Mouse (Mus musculus) spleen, embryonic (tissue): Measurements from ENCODE around the gene Adamtsl4.

Experiments used
- CTCF ChIA-PET: fragments of 350-600 bp; sonication (Branson Sonifier 250); formaldehyde crosslinking; loops from one replicate; lab custom pipeline; 2022; lab: Charles Lee

Gene Adamtsl4

GRCm38 (mm10) chr3:95662724-95663449 lies 24.8 kb downstream of the Adamtsl4 start:
- CTCF ChIA-PET = interaction anchor here (0.7 to 2.1 kb wide), 3 partner anchors 9 to 29 kb away, joined by 3 to 10 read pairs (median 4); no protein-coding TSS in a partner anchor

GRCm38 (mm10) chr3:95661945-95662715 lies 25.6 kb downstream of the Adamtsl4 start:
- CTCF ChIA-PET = interaction anchor here (0.6 to 2.1 kb wide), 6 partner anchors 9 to 136 kb away, joined by 3 to 10 read pairs (median 3); partner anchors contain the start of gene Ctss

- CTCF ChIA-PET = interaction anchor here (0.5 to 2.1 kb wide), 5 partner anchors 11 to 75 kb away, joined by 3 to 10 read pairs (median 3); no protein-coding TSS in a partner anchor
Observed at GRCm38 (mm10) chr3:95660788-95661478, 26.8 kb downstream of the Adamtsl4 start.

GRCm38 (mm10) chr3:95659948-95660347 lies 27.8 kb downstream of the Adamtsl4 start:
- CTCF ChIA-PET = interaction anchor here (1.4 kb wide), 1 partner anchor 8 kb away, joined by 4 read pairs; no protein-coding TSS in a partner anchor

- CTCF ChIA-PET = interaction anchor here (1.4 kb wide), 1 partner anchor 9 kb away, joined by 4 read pairs; no protein-coding TSS in a partner anchor
Observed at GRCm38 (mm10) chr3:95658868-95659712, 28.6 kb downstream of the Adamtsl4 start.

- CTCF ChIA-PET = no interaction called here
Observed at GRCm38 (mm10) chr3:95658236-95658867, 29.4 kb downstream of the Adamtsl4 start, which contains the start of gene Mcl1. Gene Mcl1 (plus strand): TSS chr3:95658788.

GRCm38 (mm10) chr3:95657711-95658110 lies 30.0 kb downstream of the Adamtsl4 start:
- CTCF ChIA-PET = interaction anchor here (0.5 to 0.9 kb wide), 3 partner anchors 18 to 1017 kb away, joined by 3 to 9 read pairs (median 5); no protein-coding TSS in a partner anchor

GRCm38 (mm10) chr3:95657108-95657507 lies 30.6 kb downstream of the Adamtsl4 start:
- CTCF ChIA-PET = interaction anchor here (0.5 to 0.9 kb wide), 3 partner anchors 17 to 1018 kb away, joined by 3 to 5 read pairs (median 3); no protein-coding TSS in a partner anchor

GRCm38 (mm10) chr3:95655437-95655836 lies 32.3 kb downstream of the Adamtsl4 start:
- CTCF ChIA-PET = interaction anchor here (0.7 kb wide), 2 partner anchors 14 to 216 kb away, joined by 3 to 5 read pairs; no protein-coding TSS in a partner anchor

- CTCF ChIA-PET = interaction anchor here (0.5 to 0.6 kb wide), 2 partner anchors 21 to 82 kb away, joined by 3 to 6 read pairs; no protein-coding TSS in a partner anchor
Observed at GRCm38 (mm10) chr3:95654371-95654770, 33.3 kb downstream of the Adamtsl4 start.

GRCm38 (mm10) chr3:95653473-95654034 lies 34.2 kb downstream of the Adamtsl4 start:
- CTCF ChIA-PET = interaction anchor here (0.6 kb wide), 1 partner anchor 12 kb away, joined by 12 read pairs; no protein-coding TSS in a partner anchor

GRCm38 (mm10) chr3:95652871-95653270 lies 34.8 kb downstream of the Adamtsl4 start:
- CTCF ChIA-PET = no interaction called here

GRCm38 (mm10) chr3:95652204-95652811 lies 35.4 kb downstream of the Adamtsl4 start:
- CTCF ChIA-PET = interaction anchor here (0.6 to 1.0 kb wide), 3 partner anchors 11 to 26 kb away, joined by 3 to 6 read pairs (median 4); no protein-coding TSS in a partner anchor

- CTCF ChIA-PET = interaction anchor here (0.5 to 1.5 kb wide), 9 partner anchors 11 to 220 kb away, joined by 3 to 20 read pairs (median 3); partner anchors contain the start of genes Mrps21 and Rprd2
Observed at GRCm38 (mm10) chr3:95651391-95652203, 36.1 kb downstream of the Adamtsl4 start.

GRCm38 (mm10) chr3:95651033-95651373 lies 36.7 kb downstream of the Adamtsl4 start:
- CTCF ChIA-PET = interaction anchor here (0.5 to 1.5 kb wide), 8 partner anchors 10 to 220 kb away, joined by 3 to 20 read pairs (median 3); partner anchors contain the start of genes Mrps21, Prpf3 and Rprd2

GRCm38 (mm10) chr3:95650276-95651032 lies 37.3 kb downstream of the Adamtsl4 start:
- CTCF ChIA-PET = interaction anchor here (0.5 to 1.5 kb wide), 7 partner anchors 17 to 221 kb away, joined by 3 to 20 read pairs (median 3); partner anchors contain the start of genes Mrps21, Prpf3 and Rprd2
